Mouse (Mus musculus) layer of hippocampus, adult 2 months (tissue): ENCODE data around the gene Coa4. TPM values are rescaled to one million over a fixed set of nuclear protein-coding genes. Genes with fewer than 3 reads are reported as not detected.

Experiments
- DNase-seq, 2 experiments: peaks; one replicate each; pipeline ENCODE4 v3.0.0; 2022; ENCODE audit warnings: low spot score in 2 of 2
- H3K27ac ChIP-seq: fragments of 200-600 bp; 2 replicates; pipeline ENCODE4 v1.8.1; 2022
- H3K4me3 ChIP-seq: fragments of 200-600 bp; 2 replicates; pipeline ENCODE4 v1.8.1; 2022; ENCODE audit warnings: mild to moderate bottlenecking
- CTCF ChIP-seq: fragments of 200-600 bp; conservative IDR thresholded peaks from 2 replicates; pipeline ENCODE4 v1.8.1; 2022; ENCODE audit warnings: antibody characterized with exemption, mild to moderate bottlenecking, moderate library complexity
- total RNA-seq, 2 experiments: library from RNA; stranded (reverse); gene quantifications; 2 replicates each; pipeline ENCODE4 v1.2.3; 2021

Gene Coa4
- total RNA-seq, 2 experiments from 2014 or later = 7.8 to 9.4 TPM

GRCm38 (mm10) chr7:100497982-100498381, 38.9 kb upstream of the Coa4 start:
- TF ChIP-seq CTCF = no peak
- Histone ChIP-seq H3K4me3 (no peak overlapping the region), H3K27ac (no peak overlapping the region)
- DNase-seq = no peak

GRCm38 (mm10) chr7:100499465-100499864, 37.4 kb upstream of the Coa4 start:
- TF ChIP-seq CTCF = no peak
- Histone ChIP-seq H3K4me3 (no peak overlapping the region), H3K27ac (no peak overlapping the region)
- DNase-seq = no peak

- H3K27ac ChIP-seq = no peak overlapping the region
- no peak for TF ChIP-seq CTCF
- no peak overlapping the region for H3K4me3 ChIP-seq
- DNase-seq = no peak
These were observed 36.4 kb upstream of the Coa4 start for GRCm38 (mm10) chr7:100500276-100500977.

- Histone ChIP-seq H3K27ac (no peak overlapping the region), H3K4me3 (no peak overlapping the region)
- DNase-seq = no peak
- no peak for TF ChIP-seq CTCF
These were observed 35.6 kb upstream of the Coa4 start for GRCm38 (mm10) chr7:100501027-100501843.

GRCm38 (mm10) chr7:100501844-100502373, 35.0 kb upstream of the Coa4 start:
- no peak for DNase-seq
- Histone ChIP-seq H3K4me3 (no peak overlapping the region), H3K27ac (no peak overlapping the region)
- no peak for TF ChIP-seq CTCF

GRCm38 (mm10) chr7:100502374-100502922, 34.4 kb upstream of the Coa4 start:
- Histone ChIP-seq H3K4me3 (no peak overlapping the region), H3K27ac (no peak overlapping the region)
- DNase-seq = no peak
- TF ChIP-seq CTCF = no peak

GRCm38 (mm10) chr7:100503076-100503475, 33.8 kb upstream of the Coa4 start:
- Histone ChIP-seq H3K4me3 (no peak overlapping the region), H3K27ac (no peak overlapping the region)
- TF ChIP-seq CTCF = no peak
- no peak for DNase-seq

GRCm38 (mm10) chr7:100504740-100505487, 32.0 kb upstream of the Coa4 start:
- TF ChIP-seq CTCF = no peak
- no peak for DNase-seq
- no peak overlapping the region for H3K27ac ChIP-seq

GRCm38 (mm10) chr7:100506494-100506893, 30.4 kb upstream of the Coa4 start:
- DNase-seq = no peak
- no peak for TF ChIP-seq CTCF
- Histone ChIP-seq H3K4me3 (no peak overlapping the region), H3K27ac (no peak overlapping the region)

More at GRCm38 (mm10) chr7:100504740-100505487, 32.0 kb upstream of the Coa4 start:
- no peak overlapping the region for H3K4me3 ChIP-seq

GRCm38 (mm10) chr7:100508670-100509069, 28.2 kb upstream of the Coa4 start:
- no peak for TF ChIP-seq CTCF
- Histone ChIP-seq H3K27ac (no peak overlapping the region), H3K4me3 (no peak overlapping the region)
- no peak for DNase-seq

- TF ChIP-seq CTCF = no peak
- DNase-seq = no peak
These were observed 25.3 kb upstream of the Coa4 start for GRCm38 (mm10) chr7:100511602-100512001.

GRCm38 (mm10) chr7:100514573-100514972, 22.3 kb upstream of the Coa4 start, which contains the start of gene Dnajb13:
TSS of gene Dnajb13 (minus strand) at chr7:100514960.
- H3K4me3 ChIP-seq = peak within 1 kb of the TSS; percentile 13; the same call in 1 of the 2 replicates
- TF ChIP-seq CTCF = no peak
- H3K27ac ChIP-seq = no peak within 1 kb of the TSS
- no peak for DNase-seq

More at GRCm38 (mm10) chr7:100511602-100512001, 25.3 kb upstream of the Coa4 start:
- no peak overlapping the region for H3K4me3 ChIP-seq
- no peak overlapping the region for H3K27ac ChIP-seq
